In the genomic region with DNA sequence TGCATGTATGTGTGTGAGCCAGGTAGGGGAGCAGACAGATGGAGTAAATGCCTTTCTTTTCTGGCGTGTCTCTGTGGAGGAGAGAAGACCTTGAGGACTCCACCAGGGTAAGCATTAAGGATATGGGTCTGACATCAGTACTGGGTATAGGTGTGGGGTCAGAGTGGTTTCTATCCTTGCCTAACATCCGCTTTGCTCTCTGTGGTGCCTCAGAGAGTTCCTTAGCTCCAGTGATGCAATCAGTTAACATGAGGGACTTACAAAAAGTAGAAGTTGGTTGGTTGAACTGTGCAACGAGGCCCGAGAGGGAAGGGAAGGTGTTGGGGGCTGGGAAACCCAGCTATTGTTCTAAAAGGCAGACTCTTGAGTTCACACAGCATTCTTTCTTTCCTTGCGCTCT, we compare ENCODE assay signal across 24 mouse cellular contexts. TPM values are rescaled to one million over a fixed set of nuclear protein-coding genes. Genes with fewer than 3 reads are reported as not detected.
DNase-seq lines count a peak whose midpoint lies in the region; ATAC-seq and TF ChIP-seq lines count a peak whose summit lies in the region.
"Had no signal": no experiment of that assay in that cellular context is flagged by ENCODE, and none has a peak within 500 bp of the region (broad histone marks: within the 10 kb centered on the region; RNA-seq: fewer than 3 reads in every experiment).

No protein-coding gene starts in this region.

- no peaks in the 10 kb centered on the region for H3K9me3 ChIP-seq in hindbrain, embryonic 13.5 days
- H3K9me3 ChIP-seq: embryonic facial prominence, embryonic 10.5 days; heart, embryonic 13.5 days; midbrain, embryonic 12.5 days; neural tube, embryonic 13.5 days had no signal

- no peak for DNase-seq in spleen, adult 2 months (ENCODE audit: low read depth in 1 of 2, low spot score in 2 of 2)
- DNase-seq in spleen, adult 18-20 months = no peak
- DNase-seq in lung, postnatal 36 days = peak; percentile 43
- no peak for DNase-seq in heart, adult 18-20 months
- DNase-seq in adrenal gland, adult (ENCODE audit: inconsistent age in 2 of 2, low spot score in 1 of 2) = no peak
- DNase-seq: adrenal gland, postnatal 25 days; cerebellum, adult 8-10 months; gastrocnemius, adult 2 months; right cerebral cortex, postnatal 14 days; thymus, postnatal 4 days had no signal

- peak overlapping the region; percentile 60 for H3K27ac ChIP-seq in spleen, adult 2 months (ENCODE audit: insufficient read depth, low read length)
- peak overlapping the region; percentile 9; the same call in 1 of the 2 replicates for H3K27ac ChIP-seq in small intestine, adult 2 months (ENCODE audit: insufficient read depth, low read depth, low read length)
- no peak overlapping the region for H3K27ac ChIP-seq in hindbrain, embryonic 13.5 days
- H3K27ac ChIP-seq: embryonic facial prominence, embryonic 10.5 days; gastrocnemius, adult 2 months; heart, embryonic 13.5 days; hindbrain, postnatal 0 days; limb, embryonic 12.5 days; midbrain, embryonic 12.5 days; neural tube, embryonic 13.5 days had no signal

- no peaks in the 10 kb centered on the region for H3K27me3 ChIP-seq in spleen, adult 2 months (ENCODE audit: control insufficient read depth, insufficient read depth, low read length)
- no peaks in the 10 kb centered on the region for H3K27me3 ChIP-seq in small intestine, adult 2 months (ENCODE audit: control insufficient read depth, insufficient read depth, low read length)
- H3K27me3 ChIP-seq in hindbrain, embryonic 13.5 days = 0 out of 2 replicates have a peak, but pooled peaks cover 3% of the 10 kb centered on the region
- H3K27me3 ChIP-seq: limb, embryonic 12.5 days; midbrain, embryonic 12.5 days; neural tube, embryonic 13.5 days had no signal

- WGBS in spleen, adult 2 months = 26% methylated on average over 5 of the region's 5 CpGs
- WGBS in small intestine, adult 2 months = 39% methylated on average over 5 of the region's 5 CpGs
- WGBS in hindbrain, embryonic 13.5 days = 64% methylated on average over 5 of the region's 5 CpGs

- H3K36me3 ChIP-seq in spleen, adult 2 months (ENCODE audit: control insufficient read depth, insufficient read depth, low read length) = no peaks in the 10 kb centered on the region
- no peaks in the 10 kb centered on the region for H3K36me3 ChIP-seq in small intestine, adult 2 months (ENCODE audit: control insufficient read depth, insufficient read depth, low read length)
- H3K36me3 ChIP-seq in hindbrain, embryonic 13.5 days = no peaks in the 10 kb centered on the region
- H3K36me3 ChIP-seq: embryonic facial prominence, embryonic 10.5 days; heart, embryonic 13.5 days; limb, embryonic 12.5 days; midbrain, embryonic 12.5 days; neural tube, embryonic 13.5 days had no signal

- H3K4me1 ChIP-seq in spleen, adult 2 months (ENCODE audit: control insufficient read depth, insufficient read depth, insufficient read length) = peaks cover 17% of the 10 kb centered on the region
- no peaks in the 10 kb centered on the region for H3K4me1 ChIP-seq in small intestine, adult 2 months (ENCODE audit: control insufficient read depth, insufficient read depth, insufficient read length, low read length)
- no peaks in the 10 kb centered on the region for H3K4me1 ChIP-seq in hindbrain, embryonic 13.5 days (replicated peaks)
- H3K4me1 ChIP-seq: embryonic facial prominence, embryonic 10.5 days; heart, embryonic 13.5 days; limb, embryonic 12.5 days; midbrain, embryonic 12.5 days; neural tube, embryonic 13.5 days had no signal

- H3K4me3 ChIP-seq in spleen, adult 2 months (ENCODE audit: extremely low read depth, insufficient read depth, insufficient read length) = no peak overlapping the region
- H3K4me3 ChIP-seq in small intestine, adult 2 months (ENCODE audit: low read depth, low read length) = no peak overlapping the region
- no peak overlapping the region for H3K4me3 ChIP-seq in hindbrain, embryonic 13.5 days
- H3K4me3 ChIP-seq: embryonic facial prominence, embryonic 10.5 days; gastrocnemius, adult 2 months; heart, embryonic 13.5 days; limb, embryonic 12.5 days; midbrain, embryonic 12.5 days; neural tube, embryonic 13.5 days had no signal

- ATAC-seq in common myeloid progenitor, adult 5-6 weeks (replicated peaks; ENCODE audit: low read depth, poor library complexity, severe bottlenecking) = peak; percentile 90
- ATAC-seq in hindbrain, embryonic 13.5 days (ENCODE audit: low FRiP score) = no peak
- ATAC-seq: activated CD4-positive, CD25-positive, alpha-beta regulatory T cell, adult 4 months; hindbrain, postnatal 0 days; intestine, postnatal 0 days had no signal

- no peak for TF ChIP-seq POLR2A in spleen, adult 2 months (IDR thresholded peaks at IDR 0.05; ENCODE audit: low read depth, low read length)
- no peak for TF ChIP-seq POLR2A in small intestine, adult 2 months (IDR thresholded peaks at IDR 0.05; ENCODE audit: low read depth, low read length)

- H3K9ac ChIP-seq in hindbrain, embryonic 13.5 days = no peak overlapping the region
- H3K9ac ChIP-seq: heart, embryonic 13.5 days; limb, embryonic 12.5 days; midbrain, embryonic 12.5 days; neural tube, embryonic 13.5 days had no signal

- TF ChIP-seq CTCF in spleen, adult 2 months (IDR thresholded peaks at IDR 0.05; ENCODE audit: extremely low read depth, insufficient read depth, insufficient read length, insufficient replicate concordance) = no peak
- TF ChIP-seq CTCF in small intestine, adult 2 months (IDR thresholded peaks at IDR 0.05; ENCODE audit: extremely low read depth, insufficient read length, insufficient replicate concordance, low read depth, low read length) = no peak

- no peak overlapping the region for H3K4me2 ChIP-seq in hindbrain, embryonic 13.5 days
- H3K4me2 ChIP-seq: heart, embryonic 13.5 days; limb, embryonic 12.5 days; midbrain, embryonic 12.5 days; neural tube, embryonic 13.5 days had no signal

RNA-seq across cellular contexts. Expression of a gene that starts 1.1 kb away (rescaled TPM):
- polyA plus RNA-seq in spleen, adult 2 months (2012; rRNA removed) = 4.1 and 5.3 TPM in 2 replicates
- total RNA-seq in common myeloid progenitor, adult 5-6 weeks (2017) = 0.27 and 0.68 TPM in 2 replicates
- 0.14 TPM in 1 of 2 replicates, not detected in the other for polyA plus RNA-seq in small intestine, adult 2 months (2012; rRNA removed)
- under 1 TPM; 0.30 to 0.49 TPM for total RNA-seq in heart, adult 18-20 months (2021)
- 0.10 TPM in 1 of 2 replicates, not detected in the other for polyA plus RNA-seq in hindbrain, embryonic 13.5 days (2015; fragmentation: Nextera tagmentation; extraction: Ambion mirVana)
- total RNA-seq: gastrocnemius, adult 2 months; hindbrain, postnatal 0 days had no signal
- polyA plus RNA-seq: heart, embryonic 13.5 days; limb, embryonic 12.5 days; midbrain, embryonic 12.5 days had no signal

RNA-seq across cellular contexts. Expression of a gene that starts 7.8 kb away (rescaled TPM):
- 0.77 and 0.86 TPM in 2 replicates for polyA plus RNA-seq in spleen, adult 2 months (2012; rRNA removed)
- 0.87 and 1.4 TPM in 2 replicates for total RNA-seq in common myeloid progenitor, adult 5-6 weeks (2017)
- polyA plus RNA-seq in small intestine, adult 2 months (2012; rRNA removed) = 1.6 TPM in 1 of 2 replicates, not detected in the other
- total RNA-seq in heart, adult 18-20 months (2021) = 1 to 10 TPM in 1 of 2 experiments, under 1 TPM in 1; 0.82 to 7.1 TPM
- 14.6 and 16.8 TPM in 2 replicates for polyA plus RNA-seq in hindbrain, embryonic 13.5 days (2015; fragmentation: Nextera tagmentation; extraction: Ambion mirVana)
- total RNA-seq: gastrocnemius, adult 2 months had no signal
- polyA plus RNA-seq: activated CD4-positive, CD25-positive, alpha-beta regulatory T cell, adult 4 months had no signal

RNA-seq across cellular contexts. Expression of a gene that starts 8.8 kb away (rescaled TPM):
- 0.56 and 1.3 TPM in 2 replicates for polyA plus RNA-seq in spleen, adult 2 months (2012; rRNA removed)
- not detected in 2 replicates for total RNA-seq in common myeloid progenitor, adult 5-6 weeks (2017)
- polyA plus RNA-seq in small intestine, adult 2 months (2012; rRNA removed) = 0.23 and 0.38 TPM in 2 replicates
- total RNA-seq in heart, adult 18-20 months (2021) = 10 to 100 TPM in 1 of 2 experiments, 1 to 10 TPM in 1; 5.1 to 17.7 TPM
- 0.16 and 0.65 TPM in 2 replicates for polyA plus RNA-seq in hindbrain, embryonic 13.5 days (2015; fragmentation: Nextera tagmentation; extraction: Ambion mirVana)
- total RNA-seq: hindbrain, postnatal 0 days had no signal
- polyA plus RNA-seq: activated CD4-positive, CD25-positive, alpha-beta regulatory T cell, adult 4 months; heart, embryonic 13.5 days; intestine, postnatal 0 days; limb, embryonic 12.5 days; midbrain, embryonic 12.5 days had no signal

RNA-seq across cellular contexts. Expression of a gene that starts 11.7 kb away (rescaled TPM):
- polyA plus RNA-seq in spleen, adult 2 months (2012; rRNA removed) = 21.6 and 29.9 TPM in 2 replicates
- total RNA-seq in common myeloid progenitor, adult 5-6 weeks (2017) = 34.9 and 42.9 TPM in 2 replicates
- polyA plus RNA-seq in small intestine, adult 2 months (2012; rRNA removed) = 17.9 and 32.1 TPM in 2 replicates
- total RNA-seq in heart, adult 18-20 months (2021) = 10 to 100 TPM; 20.0 to 21.2 TPM
- 53.4 and 57.9 TPM in 2 replicates for polyA plus RNA-seq in hindbrain, embryonic 13.5 days (2015; fragmentation: Nextera tagmentation; extraction: Ambion mirVana)

RNA-seq across cellular contexts. Expression of a gene that starts 29.6 kb away (rescaled TPM):
- 50.9 and 51.7 TPM in 2 replicates for polyA plus RNA-seq in spleen, adult 2 months (2012; rRNA removed)
- total RNA-seq in common myeloid progenitor, adult 5-6 weeks (2017) = not detected in 2 replicates
- polyA plus RNA-seq in small intestine, adult 2 months (2012; rRNA removed) = 1.0 and 4.4 TPM in 2 replicates
- total RNA-seq in heart, adult 18-20 months (2021) = 1 to 10 TPM in 1 of 2 experiments, not detected in 1; 3.4 TPM
- 0.36 and 0.51 TPM in 2 replicates for polyA plus RNA-seq in hindbrain, embryonic 13.5 days (2015; fragmentation: Nextera tagmentation; extraction: Ambion mirVana)
- total RNA-seq: gastrocnemius, adult 2 months; hindbrain, postnatal 0 days; layer of hippocampus, postnatal 14 days; left cerebral cortex, postnatal 10 days had no signal
- polyA plus RNA-seq: intestine, postnatal 0 days; kidney, embryonic 16.5 days; limb, embryonic 12.5 days had no signal
